Mouse (Mus musculus): Measurements from ENCODE around the gene Sclt1.

Sclt1 gene

GRCm38 (mm10) chr3:41606330-41606664 lies 136.0 kb downstream of the Sclt1 start:
- DNase-seq (ENCODE audit: extremely low spot score) = no peak

GRCm38 (mm10) chr3:41605601-41606329 lies 136.5 kb downstream of the Sclt1 start:
- no peak for DNase-seq (ENCODE audit: extremely low spot score)

- no peak for DNase-seq (ENCODE audit: extremely low spot score)
These were observed 137.5 kb downstream of the Sclt1 start for GRCm38 (mm10) chr3:41604629-41605321.

- DNase-seq (ENCODE audit: extremely low spot score) = no peak
These were observed 138.8 kb downstream of the Sclt1 start for GRCm38 (mm10) chr3:41603470-41604019.

GRCm38 (mm10) chr3:41602933-41603332 lies 139.4 kb downstream of the Sclt1 start:
- no peak for DNase-seq (ENCODE audit: extremely low spot score)

- DNase-seq (ENCODE audit: extremely low spot score) = no peak
These were observed 140.9 kb downstream of the Sclt1 start for GRCm38 (mm10) chr3:41601226-41602020.

- peak; percentile 54 for DNase-seq (ENCODE audit: extremely low spot score)
These were observed 142.3 kb downstream of the Sclt1 start for GRCm38 (mm10) chr3:41599806-41600589.

GRCm38 (mm10) chr3:41599226-41599625 lies 143.1 kb downstream of the Sclt1 start:
- no peak for DNase-seq (ENCODE audit: extremely low spot score)

- no peak for DNase-seq (ENCODE audit: extremely low spot score)
These were observed 143.9 kb downstream of the Sclt1 start for GRCm38 (mm10) chr3:41598412-41598811.

- no peak for DNase-seq (ENCODE audit: extremely low spot score)
These were observed 145.3 kb downstream of the Sclt1 start for GRCm38 (mm10) chr3:41597036-41597435.

GRCm38 (mm10) chr3:41595010-41595409 lies 147.3 kb downstream of the Sclt1 start:
- no peak for DNase-seq (ENCODE audit: extremely low spot score)

GRCm38 (mm10) chr3:41594097-41594879 lies 148.0 kb downstream of the Sclt1 start:
- no peak for DNase-seq (ENCODE audit: extremely low spot score)

GRCm38 (mm10) chr3:41592805-41593204 lies 149.5 kb downstream of the Sclt1 start:
- DNase-seq (ENCODE audit: extremely low spot score) = no peak

- no peak for DNase-seq (ENCODE audit: extremely low spot score)
These were observed 150.6 kb downstream of the Sclt1 start for GRCm38 (mm10) chr3:41591651-41592170.

GRCm38 (mm10) chr3:41590695-41591559 lies 151.4 kb downstream of the Sclt1 start:
- DNase-seq (ENCODE audit: extremely low spot score) = no peak

GRCm38 (mm10) chr3:41589988-41590387 lies 152.3 kb downstream of the Sclt1 start:
- DNase-seq (ENCODE audit: extremely low spot score) = no peak

GRCm38 (mm10) chr3:41589246-41589914 lies 152.9 kb downstream of the Sclt1 start:
- DNase-seq (ENCODE audit: extremely low spot score) = no peak

- no peak for DNase-seq (ENCODE audit: extremely low spot score)
These were observed 153.8 kb downstream of the Sclt1 start for GRCm38 (mm10) chr3:41588495-41588894.

- DNase-seq (ENCODE audit: extremely low spot score) = no peak
These were observed 154.7 kb downstream of the Sclt1 start for GRCm38 (mm10) chr3:41587588-41587987.
